Mouse (Mus musculus): ENCODE measurements at regions not wholly inside any gene's neighbourhood (a gene's known extent, or its start where the extent isn't known, plus 50 kb on each side); places are given as distances from the start of the nearest gene placed in this dataset.
"Not testable (repeated sequence)": the region's sequence is repeated elsewhere in the genome, so short reads cannot be mapped to it uniquely, and the experiment has no call there.

- DNase-seq (ENCODE audit: low read depth, low spot score) = no peak
Measured at GRCm38 (mm10) chr2:63580489-63581139, 396.5 kb upstream of the Kcnh7 start.

GRCm38 (mm10) chr2:63575172-63575571 lies 391.1 kb upstream of the Kcnh7 start:
- DNase-seq (ENCODE audit: low read depth, low spot score) = no peak

GRCm38 (mm10) chr2:63574008-63574703 lies 390.1 kb upstream of the Kcnh7 start:
- DNase-seq (ENCODE audit: low read depth, low spot score) = no peak

GRCm38 (mm10) chr2:63573015-63573807 lies 389.1 kb upstream of the Kcnh7 start:
- DNase-seq (ENCODE audit: low read depth, low spot score) = no peak

- DNase-seq (ENCODE audit: low read depth, low spot score) = no peak
Measured at GRCm38 (mm10) chr2:63556858-63557419, 372.9 kb upstream of the Kcnh7 start.

- DNase-seq (ENCODE audit: low read depth, low spot score) = not testable (repeated sequence)
Measured at GRCm38 (mm10) chr2:63541836-63542235, 357.7 kb upstream of the Kcnh7 start.

- no peak for DNase-seq (ENCODE audit: low read depth, low spot score)
Measured at GRCm38 (mm10) chr2:63518534-63518933, 334.4 kb upstream of the Kcnh7 start.

- no peak for DNase-seq (ENCODE audit: low read depth, low spot score)
Measured at GRCm38 (mm10) chr2:63513554-63514226, 329.6 kb upstream of the Kcnh7 start.

- DNase-seq (ENCODE audit: low read depth, low spot score) = no peak
Measured at GRCm38 (mm10) chr2:63503939-63504338, 319.9 kb upstream of the Kcnh7 start.

- no peak for DNase-seq (ENCODE audit: low read depth, low spot score)
Measured at GRCm38 (mm10) chr2:63476411-63476810, 292.3 kb upstream of the Kcnh7 start.

GRCm38 (mm10) chr2:63475255-63475654 lies 291.2 kb upstream of the Kcnh7 start:
- no peak for DNase-seq (ENCODE audit: low read depth, low spot score)

GRCm38 (mm10) chr2:63473699-63474098 lies 289.6 kb upstream of the Kcnh7 start:
- DNase-seq (ENCODE audit: low read depth, low spot score) = no peak

- no peak for DNase-seq (ENCODE audit: low read depth, low spot score)
Measured at GRCm38 (mm10) chr2:63472248-63472647, 288.2 kb upstream of the Kcnh7 start.

- DNase-seq (ENCODE audit: low read depth, low spot score) = no peak
Measured at GRCm38 (mm10) chr2:63459112-63459511, 275.0 kb upstream of the Kcnh7 start.

- DNase-seq (ENCODE audit: low read depth, low spot score) = no peak
Measured at GRCm38 (mm10) chr2:63454263-63455011, 270.4 kb upstream of the Kcnh7 start.

- DNase-seq (ENCODE audit: low read depth, low spot score) = no peak
Measured at GRCm38 (mm10) chr2:63452891-63453290, 268.8 kb upstream of the Kcnh7 start.

- DNase-seq (ENCODE audit: low read depth, low spot score) = no peak
Measured at GRCm38 (mm10) chr2:63452164-63452563, 268.1 kb upstream of the Kcnh7 start.

GRCm38 (mm10) chr2:63434327-63434726 lies 250.2 kb upstream of the Kcnh7 start:
- DNase-seq (ENCODE audit: low read depth, low spot score) = no peak

- DNase-seq (ENCODE audit: low read depth, low spot score) = peak; percentile 4
Measured at GRCm38 (mm10) chr2:63405405-63405804, 221.3 kb upstream of the Kcnh7 start.

Measured in brain, embryonic 18.5 days (tissue).